Mouse (Mus musculus) induced T-regulatory cell, adult 2 months (primary cell): Measurements from ENCODE around the gene Itpr2.

Source experiments
- DNase-seq: peaks from one replicate; pipeline ENCODE4 v3.0.0-alpha.2; 2012; ENCODE audit warnings: low read depth

The Itpr2 gene

DNA sequence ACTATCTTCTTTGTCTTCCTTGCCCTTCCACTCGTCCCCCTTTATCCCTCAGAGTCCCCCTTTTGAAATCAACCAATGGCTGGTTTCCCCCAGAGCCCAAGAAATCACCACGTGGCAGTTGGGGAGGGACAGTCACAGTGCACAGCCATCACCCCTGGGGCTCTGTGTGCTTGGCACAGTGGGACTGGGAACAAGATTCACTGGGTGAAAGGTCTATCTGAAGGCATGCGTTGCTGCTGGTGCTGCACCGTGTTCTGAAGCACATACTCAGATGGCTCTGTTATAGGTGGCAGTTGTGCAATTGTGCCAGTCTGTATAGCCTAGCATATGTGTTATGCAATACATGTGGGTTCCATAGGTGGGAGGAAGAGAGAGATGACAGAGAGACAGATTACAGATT, 154.5 kb downstream of the Itpr2 start:
- no peak for DNase-seq

DNA sequence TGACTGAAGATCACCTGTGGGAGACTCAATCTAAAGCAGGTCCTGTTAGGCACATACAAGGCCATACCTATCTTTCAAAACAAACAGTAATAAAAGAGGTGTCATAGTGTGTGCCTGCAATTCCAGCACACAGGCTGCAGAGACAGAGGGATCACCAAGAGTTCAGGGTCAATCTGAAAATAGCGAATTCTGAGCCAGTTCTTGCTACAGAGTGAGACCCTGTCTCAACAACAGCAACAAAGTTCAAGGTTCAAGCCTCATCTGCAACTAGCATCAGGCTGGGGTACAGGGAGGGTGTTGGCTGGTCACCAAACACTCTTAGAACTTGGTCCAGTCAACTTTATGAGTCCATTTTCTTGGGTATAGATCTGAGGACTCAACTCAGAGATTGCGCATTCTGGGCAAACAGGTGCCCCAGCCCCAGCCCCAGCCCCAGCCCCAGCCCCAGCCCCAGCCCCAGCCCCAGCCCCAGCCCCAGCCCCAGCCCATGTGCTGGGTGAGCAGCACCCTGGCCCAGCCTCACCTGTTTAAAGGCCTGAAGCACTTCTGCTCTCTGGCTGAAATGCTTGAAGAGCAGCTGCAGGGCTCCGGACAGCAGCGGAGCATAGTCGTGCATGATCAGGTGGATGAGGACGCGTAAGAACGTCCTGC, 155.4 kb downstream of the Itpr2 start:
- no peak for DNase-seq

DNA sequence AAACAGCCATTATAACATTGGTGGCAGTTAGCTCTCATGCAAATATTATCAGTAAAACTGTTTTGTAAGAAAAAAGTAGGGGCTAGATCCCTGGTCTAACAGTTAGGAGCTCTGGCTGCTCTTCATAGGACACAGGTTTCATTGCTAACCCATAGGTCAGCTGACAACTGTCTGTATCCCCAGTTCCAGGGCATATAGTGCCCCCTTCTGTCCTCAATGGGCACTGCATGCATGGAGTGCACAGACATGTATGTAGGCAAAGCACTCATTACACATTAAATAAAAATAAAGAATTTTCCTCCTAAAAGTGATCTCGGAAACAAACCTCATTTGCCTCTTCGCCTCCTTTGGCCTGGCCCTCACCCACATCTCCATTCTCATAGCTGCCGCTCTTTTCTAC, 157.3 kb downstream of the Itpr2 start:
- peak; percentile 51 for DNase-seq

DNA sequence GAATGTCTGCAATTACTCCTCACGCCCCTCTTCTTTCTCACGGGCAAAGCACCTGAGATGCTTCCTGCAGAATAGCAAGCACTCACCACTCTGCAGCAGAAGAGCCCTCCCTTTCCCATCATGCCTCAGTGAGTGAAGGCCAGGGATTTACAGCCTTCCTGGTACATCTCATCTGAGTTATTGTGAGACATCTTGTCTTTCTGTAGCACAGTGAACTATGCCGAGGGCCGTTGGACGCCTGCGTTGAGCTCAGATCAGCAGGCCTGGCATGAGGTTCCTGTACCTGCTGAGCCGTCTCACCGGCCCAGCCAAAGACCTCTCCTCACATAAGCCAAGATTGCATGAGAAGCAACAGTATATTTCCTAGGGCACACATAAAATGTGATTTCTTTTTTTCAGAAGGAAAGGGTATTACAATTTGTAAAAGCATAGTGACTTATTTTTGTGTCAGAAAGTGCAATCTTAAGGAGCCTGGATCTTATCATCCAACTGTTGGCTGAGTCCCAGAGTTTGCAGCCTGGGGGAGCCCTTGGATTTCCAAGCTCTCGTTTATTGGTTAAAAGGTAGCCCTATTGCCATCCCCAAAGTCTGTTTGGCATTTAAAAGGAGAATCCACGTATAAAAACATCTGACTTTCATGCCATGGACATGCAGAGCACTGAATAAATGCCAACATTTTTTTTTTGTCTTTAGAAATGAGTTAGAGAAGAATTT, 158.2 kb downstream of the Itpr2 start:
- no peak for DNase-seq

DNA sequence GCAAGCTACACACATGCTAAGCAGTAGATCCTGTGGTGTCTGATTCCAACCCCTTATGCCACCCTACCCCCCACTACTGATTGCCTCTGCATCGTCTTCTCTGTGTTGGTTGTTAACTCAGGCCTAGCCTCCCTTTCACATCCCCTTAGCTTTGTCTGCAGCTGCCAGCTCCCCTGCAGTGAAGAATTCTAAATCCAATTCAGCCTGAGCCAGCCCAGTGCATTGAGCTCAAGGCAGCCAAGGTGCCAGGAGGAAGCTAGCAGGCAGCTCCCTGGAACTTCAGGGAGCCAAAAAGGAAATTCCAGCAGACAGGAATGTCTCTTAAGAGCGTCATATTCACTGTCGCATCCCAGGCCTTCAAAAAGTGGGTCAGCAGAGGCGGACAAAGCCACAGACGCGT, 159.0 kb downstream of the Itpr2 start:
- DNase-seq = no peak

DNA sequence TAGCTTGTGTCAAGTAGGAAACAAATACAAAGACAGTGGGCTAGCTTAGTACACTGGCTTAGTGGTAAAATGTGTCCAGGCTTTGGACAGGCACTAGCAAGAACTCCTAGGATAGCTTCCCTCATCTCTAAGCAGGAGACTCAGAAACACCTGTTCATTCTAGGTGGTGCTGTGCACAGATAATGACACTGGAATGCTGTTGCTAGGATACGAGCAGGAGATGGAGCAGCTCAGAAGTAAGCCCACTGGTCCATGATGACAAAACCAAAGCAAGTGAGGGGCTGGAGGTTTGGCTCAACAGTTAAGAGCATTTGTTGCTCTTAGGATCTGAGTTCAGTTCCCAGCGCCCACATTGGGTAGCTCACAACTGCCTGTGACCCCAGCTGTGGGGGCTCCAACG, 160.1 kb downstream of the Itpr2 start:
- DNase-seq = no peak

DNA sequence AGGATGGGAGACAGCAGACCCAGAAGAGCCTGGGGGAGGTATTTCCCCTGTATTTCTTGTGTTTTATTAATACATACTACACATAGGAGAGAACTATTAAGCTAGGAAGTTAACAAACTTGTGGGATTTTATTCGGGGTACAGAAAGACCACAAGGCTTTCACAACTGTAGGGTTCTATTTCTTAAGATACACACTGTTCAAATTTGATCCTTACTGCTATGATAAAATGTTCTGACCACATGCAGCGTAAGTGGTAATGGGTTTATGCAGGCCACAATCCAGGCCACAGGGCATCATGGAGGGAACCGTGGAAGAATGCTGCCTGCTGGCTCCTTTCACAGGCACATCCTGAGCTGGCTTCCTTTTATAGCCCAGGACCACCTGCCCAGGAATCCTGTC, 160.6 kb downstream of the Itpr2 start:
- DNase-seq = no peak

DNA sequence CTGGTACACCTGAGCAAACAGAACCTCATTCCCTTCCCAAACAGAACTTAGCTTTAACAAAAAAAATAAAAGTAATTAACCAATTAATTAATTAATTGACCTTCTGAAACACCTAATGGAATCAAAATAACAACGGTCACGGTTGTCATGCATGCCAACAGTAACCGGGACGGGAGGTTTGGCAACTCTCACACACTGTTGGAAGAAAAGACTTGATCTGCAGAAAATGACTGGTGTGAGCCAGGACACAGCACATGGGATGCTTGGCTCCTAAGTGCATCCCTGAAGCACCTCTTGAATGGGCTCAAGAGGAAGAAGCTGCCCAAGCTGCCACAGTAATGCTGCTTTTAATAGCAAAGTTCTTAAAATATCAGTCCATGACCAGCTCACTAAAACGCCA, 161.1 kb downstream of the Itpr2 start:
- DNase-seq = no peak

DNA sequence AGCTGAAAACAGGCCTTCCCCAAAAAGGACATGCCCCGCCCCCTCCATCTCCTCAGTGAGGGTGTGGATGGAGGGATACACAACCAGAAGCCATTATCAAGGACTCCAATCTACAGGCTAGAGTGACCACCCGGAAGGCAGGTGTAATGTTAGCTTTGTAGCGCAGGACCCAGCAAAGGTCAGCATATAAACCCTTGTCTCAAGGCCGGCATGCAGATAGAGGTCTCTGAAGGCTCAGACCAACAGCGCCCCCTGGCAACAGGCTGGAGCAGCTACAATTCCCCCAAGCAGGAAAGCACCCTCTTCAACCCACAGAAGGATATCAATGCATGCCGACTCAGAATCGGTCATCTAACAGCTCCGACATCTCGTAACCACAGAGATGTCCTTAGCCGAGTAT, 162.2 kb downstream of the Itpr2 start:
- peak; percentile 58 for DNase-seq

DNA sequence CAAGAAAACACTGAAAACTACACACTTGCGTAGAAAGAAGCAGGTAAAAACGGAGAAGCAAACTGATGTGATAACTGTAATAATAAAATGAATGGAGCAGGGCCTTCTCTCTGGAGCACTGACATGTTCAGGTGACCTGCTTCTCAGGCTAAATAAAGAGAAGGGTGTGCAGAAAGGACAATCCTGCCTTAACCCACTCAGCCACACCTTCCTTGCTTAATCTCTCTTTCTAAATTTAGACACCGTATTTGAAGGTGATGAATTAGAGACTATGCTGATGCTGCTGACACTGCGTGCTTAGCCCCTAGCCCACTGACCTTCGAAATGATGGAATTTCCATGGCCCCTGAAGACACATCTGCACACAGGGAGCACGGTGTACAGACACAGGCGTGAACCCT, 164.8 kb downstream of the Itpr2 start:
- DNase-seq = no peak

DNA sequence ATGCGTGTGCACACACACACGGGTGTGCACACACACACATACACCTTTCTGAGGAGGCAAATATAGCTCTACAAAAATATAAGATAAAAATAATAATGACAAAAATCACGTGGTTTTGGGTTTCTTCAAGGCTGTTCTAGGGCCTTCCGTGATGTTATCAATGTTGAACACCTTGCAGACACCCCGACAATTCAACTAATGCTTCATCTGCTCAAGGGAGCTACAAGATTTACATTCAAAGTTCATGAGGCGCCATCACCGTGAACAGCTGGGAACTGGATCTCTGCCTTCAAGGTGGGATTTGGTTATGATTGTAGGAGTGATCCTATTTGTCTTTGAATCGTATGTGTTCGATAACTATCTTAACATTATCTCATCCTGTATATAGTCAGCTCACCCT, 166.8 kb downstream of the Itpr2 start:
- no peak for DNase-seq

DNA sequence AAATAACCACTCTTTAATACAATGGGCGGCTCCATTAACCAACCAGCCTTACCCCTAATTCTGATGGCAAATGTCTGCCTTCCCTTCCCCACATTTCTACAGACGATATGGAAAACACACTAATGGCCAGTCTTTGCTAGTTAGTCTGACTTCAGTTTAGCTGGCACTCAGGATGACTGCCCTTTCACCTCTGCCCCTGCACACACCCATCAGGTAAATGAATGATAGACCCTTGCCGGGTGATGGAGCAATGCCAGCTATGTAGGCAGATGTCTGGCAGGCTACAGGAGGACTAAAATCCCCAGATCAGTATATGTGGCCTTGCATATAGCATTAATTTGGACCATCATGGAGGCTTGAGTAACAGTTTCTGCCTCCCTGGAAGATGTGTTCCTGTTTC, 168.5 kb downstream of the Itpr2 start:
- DNase-seq = no peak

DNA sequence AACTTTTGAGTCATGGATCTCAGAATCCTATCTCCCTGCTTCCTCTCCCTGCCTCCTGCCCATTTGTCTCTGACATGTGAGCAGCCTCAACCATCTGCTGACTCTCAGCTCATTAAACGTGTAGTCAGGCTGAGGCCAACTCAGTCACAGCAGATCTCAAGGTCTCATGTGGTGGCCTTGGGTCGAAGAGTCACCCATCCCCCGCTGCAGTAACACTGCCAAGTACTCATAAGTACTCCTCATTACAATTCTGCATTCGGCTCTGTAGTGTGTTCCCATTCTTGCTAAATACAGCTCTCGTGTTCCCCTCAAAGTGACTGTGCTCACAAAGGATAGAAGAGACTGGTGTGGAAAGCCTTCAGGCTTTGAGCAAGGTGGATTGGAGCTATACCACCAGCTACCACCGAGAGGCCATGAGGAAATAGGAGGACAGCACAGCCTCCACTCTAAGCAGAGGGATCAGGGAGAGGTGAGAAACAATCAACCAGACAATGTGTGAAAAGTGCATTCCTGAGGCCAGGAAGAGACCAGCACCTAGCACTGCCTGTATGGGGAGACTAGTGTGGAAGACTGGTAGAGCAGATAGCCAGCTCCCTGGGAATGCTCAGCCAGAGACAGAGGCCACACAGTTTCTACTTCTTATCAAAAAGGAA, 170.9 kb downstream of the Itpr2 start:
- no peak for DNase-seq

DNA sequence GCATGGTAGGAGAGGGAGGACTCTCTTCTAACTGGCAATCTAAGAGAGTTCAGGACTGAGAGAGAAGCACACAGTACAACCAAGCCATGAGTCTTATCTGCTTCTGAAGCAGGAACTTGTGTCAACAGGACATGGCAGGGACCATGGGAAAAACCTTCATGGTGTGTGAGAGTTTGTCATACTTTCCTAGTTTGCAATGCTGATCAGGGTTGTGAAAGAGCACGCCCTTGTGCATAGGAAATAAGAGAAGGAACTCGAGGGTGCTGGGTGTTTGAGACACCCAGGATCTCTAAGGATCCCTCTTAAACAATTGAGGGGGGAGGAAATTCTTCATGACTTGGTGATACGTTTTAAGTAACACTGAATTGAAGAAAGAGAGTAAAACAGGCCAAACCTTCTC, 172.9 kb downstream of the Itpr2 start:
- DNase-seq = no peak

DNA sequence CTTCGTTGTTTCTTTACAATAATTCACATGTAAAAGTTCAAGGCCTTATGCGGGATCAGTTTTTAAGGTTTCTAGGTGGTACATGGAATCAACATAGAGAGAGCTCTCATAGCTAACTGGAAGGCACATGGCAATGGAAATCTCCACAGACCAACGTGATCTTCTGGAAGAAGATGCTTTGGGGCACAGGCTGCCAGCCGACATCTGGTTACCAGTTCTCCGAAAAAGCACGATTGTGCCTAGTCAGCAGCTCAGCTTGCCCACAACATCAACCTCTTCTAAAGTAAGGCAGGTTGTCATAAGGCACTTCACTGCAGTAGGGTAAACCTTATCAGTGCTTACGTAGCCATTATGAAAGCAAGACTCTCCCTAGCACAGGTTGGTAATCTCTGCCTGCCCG, 175.4 kb downstream of the Itpr2 start:
- no peak for DNase-seq

DNA sequence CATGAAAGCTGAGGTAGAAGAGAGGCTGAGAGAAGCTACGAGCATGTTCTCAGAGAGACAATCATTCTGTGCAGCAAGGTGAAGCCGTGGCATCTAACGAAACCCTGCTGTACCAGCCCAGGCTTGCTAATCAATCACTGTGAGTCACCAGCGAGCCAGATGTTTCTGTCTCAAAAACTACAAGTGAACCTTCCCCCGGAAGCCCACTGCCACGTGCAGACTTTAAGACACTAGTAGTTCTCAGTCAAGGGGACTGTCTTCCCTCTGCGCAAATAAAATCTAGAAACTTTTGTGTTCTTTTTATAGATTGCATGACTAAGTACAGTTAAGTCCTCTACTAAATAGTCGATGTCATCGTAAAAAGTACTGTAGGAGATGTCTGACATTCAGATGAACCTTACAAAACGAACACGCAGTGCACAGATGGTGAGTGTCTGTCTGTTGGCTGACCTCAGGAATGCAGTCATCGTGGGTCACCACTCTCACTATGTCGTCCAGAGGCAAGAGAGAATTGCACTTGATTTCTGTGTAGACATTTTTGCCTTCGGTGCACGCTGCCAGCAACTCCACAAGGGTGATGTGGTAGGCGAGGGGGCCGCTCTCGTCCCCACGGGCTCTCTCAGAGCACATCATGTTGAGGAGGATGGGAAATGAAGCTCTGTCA, 177.3 kb downstream of the Itpr2 start:
- no peak for DNase-seq

DNA sequence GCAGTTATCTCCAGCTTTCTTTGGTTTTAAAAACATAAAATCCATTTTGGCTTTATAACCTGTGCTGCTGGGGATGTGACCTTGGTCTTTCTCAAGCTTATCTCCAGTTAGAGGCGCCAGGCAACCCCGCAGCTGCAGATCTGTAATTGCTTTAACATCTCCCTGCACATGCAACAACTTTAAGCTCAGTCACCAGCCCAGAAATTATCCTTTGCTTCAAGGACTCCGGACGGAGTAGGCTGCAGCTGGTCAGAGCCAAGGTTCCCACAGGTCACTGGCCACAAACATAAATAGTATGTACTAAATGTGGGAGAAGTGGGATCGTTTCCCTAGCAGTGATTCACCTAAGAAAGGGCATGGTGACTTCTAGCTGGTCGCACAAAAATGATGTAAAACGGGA, 179.5 kb downstream of the Itpr2 start:
- no peak for DNase-seq

DNA sequence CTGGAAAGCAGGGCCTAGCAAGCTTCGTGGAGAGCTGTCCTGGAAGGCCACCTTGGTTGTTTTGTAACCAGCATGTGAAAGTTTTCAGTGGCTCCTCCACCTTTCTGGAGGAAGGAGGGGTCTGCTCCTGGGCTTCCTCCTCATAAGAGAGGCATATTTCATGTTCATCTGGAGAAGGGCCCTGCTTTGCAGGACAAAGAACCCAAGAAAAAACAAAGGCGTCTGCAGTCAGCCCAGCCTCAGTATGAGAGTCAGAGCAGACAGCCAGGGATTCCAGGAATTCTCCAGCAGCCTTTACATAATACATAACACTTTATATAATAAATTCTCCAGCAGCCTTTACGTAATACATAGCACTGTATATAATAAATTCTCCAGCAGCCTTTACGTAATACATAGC, 180.1 kb downstream of the Itpr2 start:
- DNase-seq = no peak

DNA sequence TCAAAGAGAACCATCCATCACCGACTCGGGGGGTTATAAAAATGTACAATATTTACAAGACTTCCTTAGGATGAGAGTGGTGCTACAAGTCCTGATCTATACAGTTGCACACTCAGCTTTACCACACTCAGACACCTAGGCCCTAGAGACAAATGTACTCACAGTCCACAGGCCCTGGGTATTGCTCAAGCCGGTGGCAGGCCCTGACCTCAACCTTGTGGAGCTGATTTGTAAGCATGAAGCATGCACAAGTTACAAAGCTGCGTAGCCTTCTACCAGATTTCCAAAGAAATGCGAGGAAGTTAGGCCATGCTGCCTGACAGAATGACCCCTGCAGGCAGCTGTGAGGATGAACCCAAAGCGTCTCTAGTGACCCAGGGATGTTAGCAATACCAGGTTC, 185.6 kb downstream of the Itpr2 start:
- DNase-seq = no peak

DNA sequence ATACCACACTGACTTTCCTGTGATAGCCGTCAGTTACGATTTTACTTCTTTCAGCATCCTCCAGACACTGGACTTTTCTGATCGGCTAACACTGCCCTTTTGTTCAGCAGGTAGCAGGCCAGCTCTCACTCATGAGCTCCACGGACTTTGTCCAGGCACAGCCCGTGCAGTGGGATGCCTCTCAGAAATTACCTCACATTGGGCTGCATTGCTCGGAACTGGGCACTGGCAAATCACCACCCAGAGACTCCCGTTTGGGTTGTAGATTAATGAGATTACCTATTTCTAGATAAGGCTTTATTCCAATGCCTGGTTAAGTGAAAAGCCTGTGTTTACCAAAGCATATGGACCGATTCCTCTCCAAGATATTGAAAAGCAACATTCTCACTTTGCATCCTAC, 186.9 kb downstream of the Itpr2 start:
- no peak for DNase-seq

DNA sequence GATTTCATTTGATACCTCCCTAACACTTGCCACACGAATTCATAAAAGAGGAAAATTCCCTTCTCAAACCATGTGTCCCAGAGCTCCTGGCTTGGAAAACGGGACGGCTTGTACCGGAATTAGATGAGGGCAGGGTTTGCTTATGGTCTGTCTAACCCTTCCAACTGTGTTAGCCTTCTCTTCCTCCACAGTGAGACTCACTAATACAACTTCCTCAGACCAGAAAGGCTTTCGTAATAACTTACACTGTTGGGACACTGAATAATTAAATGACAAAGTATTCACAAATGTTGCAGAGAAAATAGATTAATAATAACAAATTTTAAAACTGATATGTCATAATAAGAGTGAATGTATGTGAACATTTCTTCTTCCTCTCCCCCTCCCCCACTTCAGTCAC, 187.7 kb downstream of the Itpr2 start:
- no peak for DNase-seq

DNA sequence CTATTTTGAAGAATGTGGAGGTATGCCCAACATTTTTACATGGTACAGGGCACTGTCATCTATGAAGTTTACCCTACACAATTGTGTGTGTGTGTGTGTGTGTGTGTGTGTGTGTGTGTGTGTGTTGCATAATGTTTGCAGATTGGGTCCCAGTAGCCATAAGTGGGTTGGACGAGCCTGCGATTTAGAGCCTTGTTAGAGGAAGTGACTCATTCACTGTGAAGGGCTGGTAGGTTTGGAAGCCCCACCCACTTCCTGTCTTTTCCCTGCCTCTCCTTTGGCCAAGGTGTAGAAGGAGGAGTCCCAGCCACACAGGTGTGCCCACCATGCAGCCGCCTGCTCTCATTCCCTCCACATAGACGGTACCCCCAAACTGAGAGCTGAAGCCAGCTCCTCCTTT, 188.6 kb downstream of the Itpr2 start:
- peak; percentile 29 for DNase-seq

DNA sequence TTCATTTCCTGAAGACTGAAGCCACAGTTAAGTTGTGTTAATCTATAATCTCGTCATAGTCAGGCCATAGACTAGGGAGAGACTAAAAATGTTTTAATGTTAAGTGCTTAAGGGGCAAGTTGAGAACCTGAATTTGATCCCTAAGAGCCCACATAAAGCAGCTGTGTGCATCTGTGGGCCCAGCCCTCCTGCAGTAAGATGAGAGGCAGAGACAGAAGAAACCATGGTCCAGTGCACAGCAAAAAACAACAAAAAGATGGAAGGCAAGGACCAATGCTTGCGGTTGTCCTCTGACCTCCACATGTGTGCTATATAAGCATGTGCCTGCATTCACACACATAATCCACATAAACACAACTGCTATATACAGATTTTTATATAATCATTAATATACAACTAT, 191.8 kb downstream of the Itpr2 start:
- DNase-seq = no peak
